Mouse (Mus musculus) E14TG2a.4 (cell line): Measurements from ENCODE around the gene Gm28308.

ENCODE experiments used
- H3K27me3 ChIP-seq: 2 replicates; pipeline ENCODE4 v1.6.1; 2014; ENCODE audit warnings: low read length, control low read depth; ENCODE audit not compliant: insufficient read depth
- H3K36me3 ChIP-seq: 2 replicates; pipeline ENCODE4 v1.6.1; 2014; ENCODE audit warnings: low read length, control low read depth; ENCODE audit not compliant: insufficient read depth
- H3K4me1 ChIP-seq: replicated peaks from 2 replicates; pipeline ENCODE4 v1.6.1; 2014; ENCODE audit warnings: low read depth, low read length, control low read depth
- H3K4me3 ChIP-seq: replicated peaks from 2 replicates; pipeline ENCODE4 v1.5.1; 2014; ENCODE audit warnings: mild to moderate bottlenecking, low read length
- H3K9me3 ChIP-seq: 2 replicates; pipeline ENCODE4 v1.6.1; 2014; ENCODE audit warnings: low read length, control low read depth
- CTCF ChIP-seq: conservative IDR thresholded peaks from 2 replicates; pipeline ENCODE4 v1.5.1; 2014; ENCODE audit warnings: low read length
- NANOG ChIP-seq: IDR thresholded peaks from 2 replicates; pipeline ENCODE4 v1.6.1; 2014; ENCODE audit warnings: borderline replicate concordance, low read length, mixed read lengths
- POU5F1 ChIP-seq: IDR thresholded peaks from 2 replicates; pipeline ENCODE4 v1.6.1; 2014; ENCODE audit warnings: low read length, borderline replicate concordance

Gene Gm28308

DNA sequence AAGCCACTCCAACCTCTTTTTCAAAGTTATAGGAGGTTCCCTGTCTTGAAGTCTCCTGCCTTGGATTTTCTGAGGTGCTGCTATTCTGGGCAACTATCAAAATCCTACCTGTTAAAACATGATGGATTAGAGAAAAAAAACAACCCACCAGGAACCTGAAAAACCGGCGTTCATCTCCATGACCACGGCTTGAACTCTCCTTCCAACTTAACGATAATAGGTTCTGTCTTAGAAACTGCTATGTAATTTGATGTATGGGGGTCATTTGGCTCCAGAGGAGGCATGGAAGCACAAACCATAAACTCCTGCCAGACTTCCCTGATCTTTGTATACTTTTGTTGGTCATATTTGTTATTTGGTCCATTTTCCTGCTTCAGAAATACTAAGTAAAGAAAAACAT is 39.5 kb downstream of the Gm28308 start:
- H3K9me3 ChIP-seq = no peaks in the 10 kb centered on the region
- H3K27me3 ChIP-seq = peaks cover 93% of the 10 kb centered on the region
- no peaks in the 10 kb centered on the region for H3K36me3 ChIP-seq
- H3K4me1 ChIP-seq = peaks cover 53% of the 10 kb centered on the region
- no peak overlapping the region for H3K4me3 ChIP-seq
- TF ChIP-seq NANOG (no peak), POU5F1 (no peak)

DNA sequence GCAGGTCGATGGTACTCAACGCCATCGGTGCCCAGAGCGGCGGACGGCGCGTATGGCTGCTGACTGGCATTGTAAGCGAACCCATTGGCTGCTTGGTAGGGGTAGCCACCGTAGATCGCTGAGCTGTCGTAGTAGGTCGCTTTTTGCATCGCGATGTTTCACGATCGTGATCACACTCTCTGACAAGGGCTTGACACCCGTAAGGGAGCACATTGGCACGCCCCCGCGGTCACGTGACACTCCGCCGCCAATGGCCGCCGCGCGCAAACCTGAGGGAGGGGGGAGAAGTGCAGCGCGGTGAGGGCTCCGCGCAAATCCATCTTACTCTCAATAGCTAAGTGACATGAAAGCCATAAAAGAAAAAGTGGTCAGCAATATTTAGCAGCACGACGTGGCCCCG is 40.6 kb downstream of the Gm28308 start:
- H3K9me3 ChIP-seq = no peaks in the 10 kb centered on the region; the same call in 1 of the 2 replicates
- no peaks in the 10 kb centered on the region for H3K36me3 ChIP-seq
- peaks cover 93% of the 10 kb centered on the region for H3K27me3 ChIP-seq
- H3K4me3 ChIP-seq = peak overlapping the region; percentile 73
- peaks cover 63% of the 10 kb centered on the region for H3K4me1 ChIP-seq
- TF ChIP-seq CTCF (no peak), POU5F1 (no peak), NANOG (no peak)

DNA sequence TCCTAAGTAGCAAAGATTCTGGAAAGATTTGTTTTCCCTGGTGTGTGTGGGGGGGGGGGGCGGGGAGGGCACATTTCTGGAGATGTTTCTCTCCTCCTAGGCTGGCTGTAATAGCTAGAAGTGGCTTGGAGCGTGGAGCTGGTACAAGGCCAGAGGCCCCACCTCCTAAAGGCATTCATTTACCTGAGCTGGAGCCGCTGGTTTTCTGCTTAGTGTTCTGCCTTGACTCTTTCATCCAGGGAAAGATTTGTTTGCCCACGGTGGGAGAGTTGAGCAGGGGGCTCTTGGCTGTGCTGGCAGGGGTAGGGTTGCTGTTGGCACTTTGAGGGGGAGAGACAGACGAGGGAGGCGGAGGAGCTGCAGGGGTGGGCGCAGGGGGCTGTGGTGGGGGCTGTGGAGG is 41.2 kb downstream of the Gm28308 start:
- no peaks in the 10 kb centered on the region for H3K36me3 ChIP-seq
- TF ChIP-seq NANOG (no peak), POU5F1 (no peak), CTCF (no peak)
- peaks cover 93% of the 10 kb centered on the region for H3K27me3 ChIP-seq
- no peaks in the 10 kb centered on the region; the same call in 1 of the 2 replicates for H3K9me3 ChIP-seq
- H3K4me3 ChIP-seq = peak overlapping the region; percentile 73
- H3K4me1 ChIP-seq = peaks cover 59% of the 10 kb centered on the region

DNA sequence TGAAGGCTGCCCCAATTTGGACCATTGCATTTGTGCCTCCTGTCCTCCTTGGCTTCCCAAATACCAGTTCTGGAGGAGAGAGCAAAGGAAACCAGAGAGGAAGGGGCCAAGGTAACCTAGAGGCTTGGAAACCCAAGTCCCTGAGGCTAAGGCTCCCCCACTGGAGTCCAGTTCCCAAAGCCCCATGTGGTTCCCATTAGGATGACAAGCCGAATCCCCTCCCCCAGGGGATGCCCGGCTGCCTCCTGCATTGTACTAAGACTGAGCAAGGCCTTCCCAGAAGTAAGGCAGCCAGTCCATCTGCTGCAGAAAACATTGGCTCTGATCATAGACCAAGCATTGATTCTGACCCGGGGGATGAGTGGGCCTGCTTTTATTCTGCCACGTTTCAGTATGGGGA is 41.8 kb downstream of the Gm28308 start:
- no peak overlapping the region for H3K4me3 ChIP-seq
- peaks cover 93% of the 10 kb centered on the region for H3K27me3 ChIP-seq
- H3K4me1 ChIP-seq = peaks cover 54% of the 10 kb centered on the region
- TF ChIP-seq CTCF = no peak
- no peak for TF ChIP-seq POU5F1
- no peak for TF ChIP-seq NANOG
- no peaks in the 10 kb centered on the region for H3K36me3 ChIP-seq
- no peaks in the 10 kb centered on the region; the same call in 1 of the 2 replicates for H3K9me3 ChIP-seq

DNA sequence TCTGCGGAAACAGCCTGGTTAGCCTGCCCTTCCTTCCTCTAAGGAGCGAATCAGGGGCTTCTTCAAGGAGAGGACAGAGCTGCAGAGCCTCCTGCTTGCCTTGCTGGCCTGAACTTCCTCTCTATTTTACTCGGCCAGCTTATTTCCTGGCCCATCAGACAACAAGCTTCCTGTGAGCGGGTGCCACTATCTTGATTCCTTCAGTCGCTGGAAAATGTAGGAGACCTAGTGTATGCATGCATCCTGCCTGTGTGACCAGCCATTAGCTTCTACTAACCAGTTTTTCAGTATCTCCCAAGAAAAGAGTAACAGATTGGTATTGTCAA is 42.3 kb downstream of the Gm28308 start:
- Histone ChIP-seq H3K4me1 (peaks cover 52% of the 10 kb centered on the region), H3K36me3 (no peaks in the 10 kb centered on the region), H3K9me3 (no peaks in the 10 kb centered on the region; the same call in 1 of the 2 replicates), H3K27me3 (peaks cover 94% of the 10 kb centered on the region), H3K4me3 (peak overlapping the region; percentile 50)
- TF ChIP-seq CTCF (no peak), POU5F1 (no peak), NANOG (no peak)

DNA sequence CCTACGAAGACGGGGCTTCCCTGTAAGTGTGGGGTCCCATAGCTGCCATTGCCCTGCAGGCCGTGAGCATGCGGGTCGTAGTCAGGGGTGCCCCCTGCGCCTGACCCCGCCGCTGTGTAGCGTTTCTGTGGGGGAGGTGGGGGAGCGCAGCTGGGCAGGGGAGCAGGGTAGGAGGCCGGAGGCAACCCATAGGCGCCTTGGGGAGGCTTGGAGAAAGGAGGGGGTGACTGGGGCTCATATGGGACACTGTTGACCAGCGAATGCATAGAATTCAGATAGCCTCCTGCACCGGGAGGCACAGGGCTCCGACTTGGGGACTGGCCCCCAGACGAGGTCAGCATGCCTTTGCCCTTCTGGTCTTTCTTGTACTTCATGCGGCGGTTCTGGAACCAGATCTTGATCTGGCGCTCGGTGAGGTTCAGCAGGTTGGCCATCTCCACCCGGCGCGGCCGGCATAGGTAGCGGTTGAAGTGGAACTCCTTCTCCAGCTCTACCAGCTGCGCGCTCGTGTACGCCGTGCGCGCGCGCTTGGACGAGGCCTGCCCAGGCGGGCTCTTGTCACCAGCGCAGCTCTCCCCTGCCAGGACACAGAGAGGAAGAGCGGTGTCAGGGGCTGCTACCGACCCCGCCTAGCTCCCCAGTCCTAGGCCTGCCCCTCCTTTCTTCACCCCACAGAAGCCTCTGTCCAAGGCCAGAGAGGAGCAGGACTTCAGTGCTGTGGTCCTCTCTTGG is 42.8 kb downstream of the Gm28308 start:
- peaks cover 57% of the 10 kb centered on the region for H3K4me1 ChIP-seq
- H3K27me3 ChIP-seq = peaks cover 97% of the 10 kb centered on the region
- TF ChIP-seq NANOG = no peak
- TF ChIP-seq POU5F1 = no peak
- no peak for TF ChIP-seq CTCF
- no peaks in the 10 kb centered on the region for H3K36me3 ChIP-seq
- H3K4me3 ChIP-seq = peak overlapping the region; percentile 50
- no peaks in the 10 kb centered on the region; the same call in 1 of the 2 replicates for H3K9me3 ChIP-seq

DNA sequence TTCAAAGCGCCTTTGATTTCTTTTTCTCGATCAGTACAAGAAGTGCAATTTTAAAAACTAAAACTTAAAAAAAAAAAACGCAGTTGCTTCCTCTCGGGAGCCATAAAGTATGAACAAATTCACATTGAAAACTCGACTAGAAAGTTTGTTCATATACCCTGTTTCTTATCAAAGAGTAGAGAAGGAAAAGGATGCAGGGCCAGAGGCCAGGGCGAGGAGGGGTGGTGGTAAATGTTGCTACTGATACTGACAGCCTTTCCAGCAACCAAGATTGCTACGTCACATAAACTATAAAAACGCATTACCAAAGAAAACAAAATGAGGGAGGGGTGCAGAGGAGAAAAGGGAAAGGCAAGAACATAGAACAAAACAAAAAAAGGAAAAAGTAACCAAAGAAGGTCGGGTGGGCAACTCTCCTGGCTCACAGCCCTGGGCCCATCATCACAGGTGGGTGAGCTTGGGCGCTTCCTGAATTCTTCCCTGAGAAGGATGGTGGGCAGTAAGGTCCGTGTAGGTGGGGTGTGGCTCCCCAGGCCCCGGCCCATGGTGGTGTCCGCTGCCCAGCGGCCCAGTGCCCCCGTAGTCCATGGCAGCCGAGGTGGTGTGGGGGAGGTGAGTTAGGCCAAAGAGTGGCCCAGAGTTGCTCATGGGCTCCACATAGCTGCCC is 43.5 kb downstream of the Gm28308 start:
- Histone ChIP-seq H3K4me3 (peak overlapping the region; percentile 50; the same call in 1 of the 2 replicates), H3K27me3 (peaks cover 97% of the 10 kb centered on the region), H3K36me3 (no peaks in the 10 kb centered on the region), H3K9me3 (no peaks in the 10 kb centered on the region; the same call in 1 of the 2 replicates), H3K4me1 (peaks cover 59% of the 10 kb centered on the region)
- no peak for TF ChIP-seq NANOG
- no peak for TF ChIP-seq POU5F1
- TF ChIP-seq CTCF = no peak

DNA sequence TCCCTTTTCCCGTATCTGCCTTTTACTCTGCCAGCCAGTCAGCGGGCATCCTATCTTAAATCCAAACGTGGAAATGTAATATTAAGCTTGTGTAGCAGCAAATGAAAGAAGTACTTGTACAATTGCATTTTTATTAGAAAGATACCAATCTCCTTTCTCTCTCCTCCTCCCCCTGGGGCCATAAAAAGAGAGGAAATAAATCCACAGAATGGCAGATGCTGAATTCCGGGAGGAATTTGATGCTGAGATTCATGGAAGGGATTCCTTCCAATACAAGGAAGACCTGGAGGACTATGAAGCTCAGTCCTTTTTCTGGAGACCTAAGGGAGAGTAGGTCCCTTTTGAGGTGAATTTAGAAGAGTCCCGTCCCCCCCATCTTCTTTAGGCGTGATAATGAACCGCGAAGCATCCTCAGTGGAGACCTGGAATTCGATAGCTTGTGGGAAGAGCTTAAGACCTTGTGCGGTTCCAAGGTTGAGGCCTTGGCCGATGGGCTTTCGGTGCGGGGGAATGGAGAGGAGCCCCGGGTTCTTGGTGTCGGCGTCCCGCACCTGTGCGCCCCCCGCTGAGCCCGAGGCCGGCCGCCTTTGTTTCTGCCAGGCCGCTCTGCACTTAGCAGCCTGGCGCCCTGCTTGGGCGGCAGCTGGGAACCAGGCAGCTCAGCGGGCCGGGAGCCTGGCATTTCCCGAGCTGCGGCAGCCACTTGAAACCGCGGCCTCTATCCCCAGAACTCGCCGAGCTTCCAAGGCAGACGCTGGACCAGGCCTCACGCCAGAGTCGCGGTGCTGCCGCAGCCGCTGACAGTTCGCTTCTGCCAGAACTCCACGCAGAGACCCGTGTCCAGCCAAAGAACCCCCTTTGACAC is 44.7 kb downstream of the Gm28308 start:
- Histone ChIP-seq H3K4me3 (peak overlapping the region; percentile 41), H3K4me1 (peaks cover 69% of the 10 kb centered on the region), H3K36me3 (no peaks in the 10 kb centered on the region), H3K9me3 (no peaks in the 10 kb centered on the region; the same call in 1 of the 2 replicates), H3K27me3 (peaks cover 99% of the 10 kb centered on the region)
- no peak for TF ChIP-seq CTCF
- TF ChIP-seq POU5F1 = no peak
- TF ChIP-seq NANOG = no peak
